Mouse (Mus musculus): Measurements from ENCODE around the gene Gm9945. TPM values are rescaled to one million over a fixed set of nuclear protein-coding genes. Genes with fewer than 3 reads are reported as not detected.

The Gm9945 gene
- total and polyA plus RNA-seq, 3 experiments: not detected

GRCm38 (mm10) chr11:53525461-53525860 is 45.5 kb downstream of the Gm9945 start:
- TF ChIP-seq UBTF (IDR thresholded peaks at IDR 0.05; ENCODE audit: low read depth, low read length): no peak
- TF ChIP-seq POLR2A (IDR thresholded peaks at IDR 0.05; ENCODE audit: low read depth, low read length): no peak
- TF ChIP-seq POLR2AphosphoS2 (IDR thresholded peaks at IDR 0.05; ENCODE audit: low read depth, low read length): no peak
- no peak for TF ChIP-seq MXI1 (IDR thresholded peaks at IDR 0.05; ENCODE audit: low read depth, low read length)
- TF ChIP-seq JUND (conservative IDR thresholded peaks at IDR 0.05; ENCODE audit: low read depth, low read length): no peak
- TF ChIP-seq ELF1 (IDR thresholded peaks at IDR 0.05; ENCODE audit: low read depth, low read length): no peak
- no peak for TF ChIP-seq EP300 (IDR thresholded peaks at IDR 0.05; ENCODE audit: low read length)
- no peak for TF ChIP-seq SIN3A (IDR thresholded peaks at IDR 0.05; ENCODE audit: low read length)
- Histone ChIP-seq H3K9me3 (replicated peaks; ENCODE audit: low read length) (no peaks in the 10 kb centered on the region), H3K4me2 (ENCODE audit: insufficient read depth, low read depth, poor library complexity, severe bottlenecking) (no peak overlapping the region), H3K27ac (ENCODE audit: insufficient read depth, low read depth) (no peak overlapping the region), H3K9ac (ENCODE audit: insufficient read depth, low read depth) (no peak overlapping the region), H3K4me1 (ENCODE audit: control insufficient read depth in 1 of 2, insufficient read depth in 2 of 2) (peaks cover 2 to 20% of the 10 kb centered on the region in 2 experiments), H3K27me3 (replicated peaks) (peaks cover 3% of the 10 kb centered on the region), H3K79me2 (replicated peaks; ENCODE audit: control insufficient read depth, extremely low read depth, insufficient read depth, poor library complexity, severe bottlenecking) (no peaks in the 10 kb centered on the region), H3K36me3 (replicated peaks in 1 of 2; ENCODE audit: control insufficient read depth in 1 of 2, insufficient read depth in 1 of 2, low read length in 1 of 2) (peaks cover 0 to 2% of the 10 kb centered on the region in 2 experiments), H3K4me3 (replicated peaks in 1 of 3; ENCODE audit: low read depth in 2 of 3, low read length in 2 of 3, poor library complexity in 1 of 3) (no peak overlapping the region)
- DNase-seq (ENCODE audit: extremely low read depth): no peak
- dilution Hi-C loops (cut with MboI; ENCODE audit: extremely low pct_ligation_motif_present, extremely low pct_unique_long_range_greater_than_20kb, low sequenced_read_pairs) (no loop called here), in situ Hi-C loops (cut with MboI; ENCODE audit: low pct_ligation_motif_present, low pct_unique_long_range_greater_than_20kb, low sequenced_read_pairs) (loop anchor here (5.0 kb wide), 1 partner anchor 37 kb away; no protein-coding TSS in a partner anchor)

GRCm38 (mm10) chr11:53528397-53529252 is 48.7 kb downstream of the Gm9945 start:
- no peak for DNase-seq (ENCODE audit: extremely low read depth)
- peaks cover 0 to 14% of the 10 kb centered on the region in 2 experiments; a peak in 2 of 4 replicates for H3K4me1 ChIP-seq (ENCODE audit: control insufficient read depth in 1 of 2, insufficient read depth in 2 of 2)
- in situ Hi-C loops (cut with MboI; ENCODE audit: low pct_ligation_motif_present, low pct_unique_long_range_greater_than_20kb, low sequenced_read_pairs) (loop anchor here (5.0 kb wide), 1 partner anchor 34 kb away; no protein-coding TSS in a partner anchor), dilution Hi-C loops (cut with MboI; ENCODE audit: extremely low pct_ligation_motif_present, extremely low pct_unique_long_range_greater_than_20kb, low sequenced_read_pairs) (no loop called here)
- H3K27me3 ChIP-seq (replicated peaks): no peaks in the 10 kb centered on the region
- TF ChIP-seq ZKSCAN1 (IDR thresholded peaks at IDR 0.05; ENCODE audit: borderline replicate concordance, low read depth, low read length) (no peak), SMC3 (IDR thresholded peaks at IDR 0.05; ENCODE audit: low read depth, low read length) (no peak), EP300 (IDR thresholded peaks at IDR 0.05; ENCODE audit: low read length) (no peak), CHD1 (IDR thresholded peaks at IDR 0.05; ENCODE audit: low read depth, low read length) (no peak), HCFC1 (IDR thresholded peaks at IDR 0.05; ENCODE audit: low read depth, low read length) (no peak), KAT2A (IDR thresholded peaks at IDR 0.05; ENCODE audit: insufficient replicate concordance, low read length) (no peak), JUN (IDR thresholded peaks at IDR 0.05; ENCODE audit: insufficient read depth, low read depth, low read length) (no peak), MEF2A (IDR thresholded peaks at IDR 0.05; ENCODE audit: borderline replicate concordance, low read depth, low read length) (no peak), ZC3H11A (IDR thresholded peaks at IDR 0.05; ENCODE audit: low read depth, low read length) (no peak), NELFE (IDR thresholded peaks at IDR 0.05; ENCODE audit: low read depth, low read length) (no peak), ELF1 (IDR thresholded peaks at IDR 0.05; ENCODE audit: low read depth, low read length) (no peak)
- no peaks in the 10 kb centered on the region for H3K9me3 ChIP-seq (replicated peaks; ENCODE audit: low read length)
- H3K9ac ChIP-seq (ENCODE audit: insufficient read depth, low read depth): no peak overlapping the region
- H3K4me2 ChIP-seq (ENCODE audit: insufficient read depth, low read depth, poor library complexity, severe bottlenecking): no peak overlapping the region
- H3K36me3 ChIP-seq (replicated peaks in 1 of 2; ENCODE audit: control insufficient read depth in 1 of 2, insufficient read depth in 1 of 2, low read length in 1 of 2): peaks cover 5 to 9% of the 10 kb centered on the region in 2 experiments
- H3K27ac ChIP-seq (ENCODE audit: insufficient read depth, low read depth): no peak overlapping the region
- no peak overlapping the region for H3K4me3 ChIP-seq (replicated peaks in 1 of 3; ENCODE audit: low read depth in 2 of 3, low read length in 2 of 3, poor library complexity in 1 of 3)
- H3K79me2 ChIP-seq (replicated peaks; ENCODE audit: control insufficient read depth, extremely low read depth, insufficient read depth, poor library complexity, severe bottlenecking): no peaks in the 10 kb centered on the region

All from CH12.LX (cell line).